Mouse (Mus musculus): ENCODE data around the gene Clcn5. TPM values are rescaled to one million over a fixed set of nuclear protein-coding genes. Genes with fewer than 3 reads are reported as not detected.
A peak's percentile ranks its signal among the peaks of the same experiment; 100 is the strongest.

The Clcn5 gene
- polyA plus RNA-seq, 1 experiment from 2014 or later = 11.4 TPM

GRCm38 (mm10) chrX:7197833-7198232 is 121.3 kb downstream of the Clcn5 start:
- Histone ChIP-seq H3K27me3 (no peaks in the 10 kb centered on the region), H3K27ac (no peak overlapping the region), H3K9me3 (replicated peaks) (no peaks in the 10 kb centered on the region), H3K36me3 (no peaks in the 10 kb centered on the region), H3K9ac (no peak overlapping the region), H3K4me3 (no peak overlapping the region), H3K4me2 (no peak overlapping the region), H3K4me1 (replicated peaks) (no peaks in the 10 kb centered on the region)
- no peak for ATAC-seq (replicated peaks; ENCODE audit: insufficient number of reproducible peaks, insufficient read depth, low FRiP score, low read depth)
- 23% methylated on average over 1 of the region's 1 CpGs for WGBS

GRCm38 (mm10) chrX:7190816-7191215 is 128.3 kb downstream of the Clcn5 start:
- Histone ChIP-seq H3K27me3 (no peaks in the 10 kb centered on the region), H3K9ac (no peak overlapping the region), H3K4me3 (no peak overlapping the region), H3K9me3 (replicated peaks) (no peaks in the 10 kb centered on the region), H3K4me2 (no peak overlapping the region), H3K4me1 (replicated peaks) (0 out of 2 replicates have a peak, but pooled peaks cover 3% of the 10 kb centered on the region), H3K36me3 (no peaks in the 10 kb centered on the region), H3K27ac (no peak overlapping the region)
- no peak for ATAC-seq (replicated peaks; ENCODE audit: insufficient number of reproducible peaks, insufficient read depth, low FRiP score, low read depth)
- WGBS = 88% methylated on average over 4 of the region's 4 CpGs

- peak overlapping the region; percentile 48 for H3K4me3 ChIP-seq
- H3K9me3 ChIP-seq (replicated peaks) = no peaks in the 10 kb centered on the region
- no peaks in the 10 kb centered on the region for H3K27me3 ChIP-seq
- H3K36me3 ChIP-seq = no peaks in the 10 kb centered on the region
- peak overlapping the region; percentile 82 for H3K27ac ChIP-seq
- 0 out of 2 replicates have a peak, but pooled peaks cover 3% of the 10 kb centered on the region for H3K4me1 ChIP-seq (replicated peaks)
- peak overlapping the region; percentile 40; the same call in 1 of the 2 replicates for H3K9ac ChIP-seq
- H3K4me2 ChIP-seq = peak overlapping the region; percentile 62
- WGBS = 15% methylated on average over 17 of the region's 17 CpGs
- ATAC-seq (replicated peaks; ENCODE audit: insufficient number of reproducible peaks, insufficient read depth, low FRiP score, low read depth) = peak; percentile 75; the same call in 1 of the 2 replicates
Measured at GRCm38 (mm10) chrX:7188311-7188807, 130.8 kb downstream of the Clcn5 start.

- WGBS = 24% methylated on average over 10 of the region's 10 CpGs
- peak overlapping the region; percentile 48 for H3K4me3 ChIP-seq
- 0 out of 2 replicates have a peak, but pooled peaks have one; percentile 27 for ATAC-seq (replicated peaks; ENCODE audit: insufficient number of reproducible peaks, insufficient read depth, low FRiP score, low read depth)
Measured at GRCm38 (mm10) chrX:7187455-7188310, 131.5 kb downstream of the Clcn5 start.

GRCm38 (mm10) chrX:7170156-7170555 is 149.0 kb downstream of the Clcn5 start:
- Histone ChIP-seq H3K9me3 (replicated peaks) (no peaks in the 10 kb centered on the region), H3K4me1 (replicated peaks) (no peaks in the 10 kb centered on the region), H3K27ac (no peak overlapping the region), H3K27me3 (no peaks in the 10 kb centered on the region), H3K9ac (no peak overlapping the region), H3K4me2 (no peak overlapping the region), H3K36me3 (peaks cover 4% of the 10 kb centered on the region; the same call in 1 of the 2 replicates), H3K4me3 (no peak overlapping the region)
- WGBS = 83% methylated on average over 5 of the region's 5 CpGs
- ATAC-seq (replicated peaks; ENCODE audit: insufficient number of reproducible peaks, insufficient read depth, low FRiP score, low read depth) = no peak

More at GRCm38 (mm10) chrX:7187455-7188310, 131.5 kb downstream of the Clcn5 start:
- Histone ChIP-seq H3K9me3 (replicated peaks) (no peaks in the 10 kb centered on the region), H3K27me3 (no peaks in the 10 kb centered on the region), H3K4me1 (replicated peaks) (0 out of 2 replicates have a peak, but pooled peaks cover 3% of the 10 kb centered on the region), H3K9ac (peak overlapping the region; percentile 40; the same call in 1 of the 2 replicates), H3K27ac (peak overlapping the region; percentile 82), H3K36me3 (no peaks in the 10 kb centered on the region), H3K4me2 (peak overlapping the region; percentile 62)

- WGBS = 66% methylated on average over 5 of the region's 5 CpGs
- no peak overlapping the region for H3K27ac ChIP-seq
Measured at GRCm38 (mm10) chrX:7168799-7169198, 150.4 kb downstream of the Clcn5 start.

GRCm38 (mm10) chrX:7157976-7158375 is 161.2 kb downstream of the Clcn5 start:
- Histone ChIP-seq H3K4me3 (no peak overlapping the region), H3K27ac (no peak overlapping the region), H3K27me3 (no peaks in the 10 kb centered on the region), H3K4me2 (no peak overlapping the region), H3K36me3 (no peaks in the 10 kb centered on the region; the same call in 1 of the 2 replicates), H3K9ac (no peak overlapping the region), H3K4me1 (replicated peaks) (no peaks in the 10 kb centered on the region), H3K9me3 (replicated peaks) (no peaks in the 10 kb centered on the region)
- WGBS = 83% methylated on average over 3 of the region's 3 CpGs
- ATAC-seq (replicated peaks; ENCODE audit: insufficient number of reproducible peaks, insufficient read depth, low FRiP score, low read depth) = no peak

More at GRCm38 (mm10) chrX:7168799-7169198, 150.4 kb downstream of the Clcn5 start:
- H3K4me2 ChIP-seq = no peak overlapping the region
- H3K36me3 ChIP-seq = peaks cover 4% of the 10 kb centered on the region; the same call in 1 of the 2 replicates
- no peak overlapping the region for H3K9ac ChIP-seq
- H3K4me3 ChIP-seq = no peak overlapping the region
- no peaks in the 10 kb centered on the region for H3K27me3 ChIP-seq
- no peaks in the 10 kb centered on the region for H3K9me3 ChIP-seq (replicated peaks)
- ATAC-seq (replicated peaks; ENCODE audit: insufficient number of reproducible peaks, insufficient read depth, low FRiP score, low read depth) = no peak
- no peaks in the 10 kb centered on the region for H3K4me1 ChIP-seq (replicated peaks)

GRCm38 (mm10) chrX:7156026-7156732 is 163.0 kb downstream of the Clcn5 start:
- no peak for ATAC-seq (replicated peaks; ENCODE audit: insufficient number of reproducible peaks, insufficient read depth, low FRiP score, low read depth)
- Histone ChIP-seq H3K27ac (no peak overlapping the region), H3K27me3 (no peaks in the 10 kb centered on the region), H3K9ac (no peak overlapping the region), H3K4me2 (no peak overlapping the region), H3K36me3 (no peaks in the 10 kb centered on the region; the same call in 1 of the 2 replicates), H3K9me3 (replicated peaks) (no peaks in the 10 kb centered on the region), H3K4me3 (no peak overlapping the region), H3K4me1 (replicated peaks) (no peaks in the 10 kb centered on the region)
- WGBS = 70% methylated on average over 6 of the region's 6 CpGs

- no peak overlapping the region for H3K27ac ChIP-seq
- H3K4me1 ChIP-seq (replicated peaks) = no peaks in the 10 kb centered on the region
- H3K9ac ChIP-seq = no peak overlapping the region
- no peaks in the 10 kb centered on the region for H3K36me3 ChIP-seq
- H3K9me3 ChIP-seq (replicated peaks) = no peaks in the 10 kb centered on the region
- no peak overlapping the region for H3K4me3 ChIP-seq
- H3K27me3 ChIP-seq = no peaks in the 10 kb centered on the region
- WGBS = 67% methylated on average over 4 of the region's 4 CpGs
- H3K4me2 ChIP-seq = no peak overlapping the region
- ATAC-seq (replicated peaks; ENCODE audit: insufficient number of reproducible peaks, insufficient read depth, low FRiP score, low read depth) = no peak
Measured at GRCm38 (mm10) chrX:7150129-7150528, 169.0 kb downstream of the Clcn5 start.

GRCm38 (mm10) chrX:7146156-7146555 is 173.0 kb downstream of the Clcn5 start:
- Histone ChIP-seq H3K27ac (no peak overlapping the region), H3K4me1 (replicated peaks) (no peaks in the 10 kb centered on the region), H3K27me3 (no peaks in the 10 kb centered on the region), H3K36me3 (no peaks in the 10 kb centered on the region), H3K4me3 (no peak overlapping the region), H3K4me2 (no peak overlapping the region), H3K9me3 (replicated peaks) (no peaks in the 10 kb centered on the region), H3K9ac (no peak overlapping the region)
- ATAC-seq (replicated peaks; ENCODE audit: insufficient number of reproducible peaks, insufficient read depth, low FRiP score, low read depth) = no peak
- WGBS = 51% methylated on average over 7 of the region's 7 CpGs

- no peak overlapping the region for H3K4me2 ChIP-seq
- H3K4me1 ChIP-seq (replicated peaks) = no peaks in the 10 kb centered on the region
- H3K9ac ChIP-seq = no peak overlapping the region
- no peak overlapping the region for H3K4me3 ChIP-seq
- H3K36me3 ChIP-seq = no peaks in the 10 kb centered on the region
- no peak overlapping the region for H3K27ac ChIP-seq
- H3K9me3 ChIP-seq (replicated peaks) = no peaks in the 10 kb centered on the region
- no peaks in the 10 kb centered on the region for H3K27me3 ChIP-seq
- no peak for ATAC-seq (replicated peaks; ENCODE audit: insufficient number of reproducible peaks, insufficient read depth, low FRiP score, low read depth)
- WGBS = 70% methylated on average over 4 of the region's 4 CpGs
Measured at GRCm38 (mm10) chrX:7121618-7122280, 197.4 kb downstream of the Clcn5 start.
